Mouse (Mus musculus) frontal cortex, postnatal 14 days (tissue): Measurements from ENCODE around the gene Gm27021.

Experiments used
- DNase-seq, 2 experiments: peaks; one replicate each; pipeline ENCODE4 v3.0.0; 2022; ENCODE audit warnings: low spot score in 2 of 2

The Gm27021 gene

DNA sequence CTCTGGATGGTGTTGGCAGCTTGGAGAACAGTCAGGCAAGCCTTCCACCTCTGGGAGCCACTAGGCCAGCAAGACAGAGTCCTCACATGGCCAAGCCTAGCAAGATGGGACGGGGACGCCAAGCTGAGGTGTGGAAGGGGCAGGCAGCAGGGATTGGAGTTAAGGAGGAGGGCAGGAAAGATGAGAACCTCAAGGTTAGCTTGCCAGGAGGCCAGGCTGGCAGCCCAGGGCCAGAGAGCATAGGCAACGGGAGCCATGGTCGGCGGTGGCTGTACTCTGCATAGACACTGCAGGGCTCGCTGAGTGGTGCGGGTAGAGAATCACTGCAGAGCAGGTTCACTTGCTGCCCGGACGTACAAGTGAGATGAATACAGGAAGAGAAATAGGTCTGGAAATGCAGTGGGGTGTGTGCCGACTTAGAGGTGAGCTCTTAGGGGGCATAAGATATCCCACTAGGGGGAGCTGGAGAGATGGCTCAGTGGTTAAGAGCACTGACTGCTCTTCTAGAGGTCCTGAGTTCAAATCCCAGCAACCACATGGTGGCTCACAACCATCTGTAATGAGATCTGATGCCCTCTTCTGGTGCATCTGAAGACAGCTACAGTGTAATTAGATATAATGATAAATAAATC is 25.7 kb downstream of the Gm27021 start:
- no peak for DNase-seq

GRCm38 (mm10) chr8:120641245-120641644 is 26.6 kb downstream of the Gm27021 start:
- no peak for DNase-seq

- no peak for DNase-seq
Measured at GRCm38 (mm10) chr8:120634329-120634839, 33.5 kb downstream of the Gm27021 start.

GRCm38 (mm10) chr8:120633665-120634271 is 34.1 kb downstream of the Gm27021 start:
- no peak for DNase-seq

DNA sequence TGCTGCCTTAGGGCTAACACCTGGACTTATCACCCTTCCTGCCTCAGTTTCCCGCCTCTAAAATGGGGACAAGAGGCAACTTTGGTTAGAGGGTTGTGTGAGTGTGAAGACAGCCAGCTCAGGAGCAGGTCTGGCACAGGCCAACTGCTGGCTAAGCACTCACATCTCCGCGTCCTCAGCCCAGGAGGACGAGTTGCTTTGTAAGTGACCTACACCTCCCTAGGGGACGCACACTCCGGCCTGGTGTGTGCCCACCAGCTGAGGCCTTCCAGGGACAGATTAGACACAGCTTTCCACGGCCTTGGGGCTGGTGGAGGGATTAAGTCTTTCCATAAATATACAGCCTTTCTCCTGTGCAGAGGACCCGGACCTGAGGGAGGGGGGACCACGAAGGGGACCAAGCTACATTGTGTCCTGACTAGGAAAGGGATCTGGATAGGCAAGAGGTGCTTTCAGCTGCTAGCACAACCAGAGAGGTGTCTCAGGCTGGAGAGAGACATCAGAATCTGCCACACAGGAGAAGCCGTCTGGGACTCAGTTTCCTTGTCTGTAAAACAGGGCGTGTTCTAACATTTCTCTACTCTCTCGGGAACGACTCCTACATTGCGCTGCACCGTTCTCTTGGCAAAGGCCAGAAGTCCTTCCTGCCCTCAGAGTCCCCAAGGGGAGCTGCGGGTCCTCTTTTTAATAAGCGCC is 34.8 kb downstream of the Gm27021 start:
- no peak for DNase-seq

DNA sequence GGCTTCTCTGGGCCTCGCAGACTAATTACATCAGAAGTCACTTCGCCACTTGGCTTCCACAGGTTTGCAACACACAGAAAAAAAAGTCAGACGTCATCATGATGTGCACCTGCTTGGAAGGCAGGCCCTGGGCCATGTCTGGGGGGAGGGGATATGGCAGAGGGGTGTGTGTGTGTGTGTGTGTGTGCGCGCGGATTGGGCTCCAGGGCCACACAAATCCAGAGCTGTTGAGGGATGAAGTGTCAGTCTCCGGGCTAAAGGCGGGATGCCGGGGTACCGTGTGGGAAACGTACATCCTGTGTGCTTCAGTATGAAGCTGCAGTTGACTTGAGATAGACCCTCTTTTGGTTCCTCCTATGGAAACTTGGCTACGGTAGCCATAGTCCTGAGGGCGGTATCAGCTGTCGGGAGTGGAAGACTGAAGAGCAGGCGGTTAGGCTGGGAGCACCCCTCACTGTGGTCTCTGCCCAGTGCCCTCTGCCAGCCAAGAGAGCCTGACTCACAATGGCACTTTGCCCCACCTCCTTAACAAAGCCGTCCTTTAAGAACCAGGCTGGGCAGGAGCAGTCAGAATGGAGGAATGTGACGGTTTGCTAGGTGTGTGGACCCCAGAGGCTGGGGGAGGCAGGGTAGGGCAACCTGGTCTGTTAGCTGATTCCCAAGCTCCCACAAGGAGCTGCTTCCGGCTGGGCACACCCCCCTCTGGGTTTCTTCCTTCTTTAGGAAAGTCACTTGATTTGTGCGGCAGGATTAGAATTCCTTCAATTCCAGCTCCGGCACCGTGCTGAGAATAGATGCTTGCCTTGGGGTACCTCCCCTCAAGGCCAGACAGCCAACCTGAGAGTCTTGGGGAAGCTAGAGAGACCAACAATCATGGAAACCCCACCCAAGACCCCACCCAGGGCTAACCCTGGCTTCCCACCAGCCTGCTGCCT is 36.2 kb downstream of the Gm27021 start:
- DNase-seq, result no peak

GRCm38 (mm10) chr8:120630848-120631247 is 37.0 kb downstream of the Gm27021 start:
- no peak for DNase-seq

- DNase-seq, result no peak
Measured at GRCm38 (mm10) chr8:120630031-120630430, 37.8 kb downstream of the Gm27021 start.

- no peak for DNase-seq
Measured at GRCm38 (mm10) chr8:120627298-120627697, 40.6 kb downstream of the Gm27021 start.

- DNase-seq, result no peak
Measured at GRCm38 (mm10) chr8:120626461-120626860, 41.4 kb downstream of the Gm27021 start.

DNA sequence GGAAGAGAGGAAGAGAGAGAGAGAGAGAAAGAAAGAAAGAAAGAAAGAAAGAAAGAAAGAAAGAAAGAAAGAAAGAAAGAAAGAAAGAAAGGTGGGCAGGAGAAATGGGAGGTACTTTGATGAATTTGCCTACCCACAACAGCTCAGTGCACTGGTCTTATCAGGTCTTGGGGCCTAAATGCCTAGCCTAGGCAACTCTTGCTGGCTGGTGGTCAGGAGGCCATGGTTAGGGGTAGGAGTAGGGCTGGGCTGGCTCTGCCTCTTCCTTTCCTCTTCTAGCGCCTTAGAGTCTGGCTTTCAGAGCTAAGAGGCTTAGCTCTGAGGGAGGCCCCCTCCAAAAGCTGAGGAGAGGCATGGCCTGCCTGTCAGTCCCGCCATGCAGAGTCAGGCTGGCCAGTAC is 44.3 kb downstream of the Gm27021 start:
- DNase-seq, result no peak

DNA sequence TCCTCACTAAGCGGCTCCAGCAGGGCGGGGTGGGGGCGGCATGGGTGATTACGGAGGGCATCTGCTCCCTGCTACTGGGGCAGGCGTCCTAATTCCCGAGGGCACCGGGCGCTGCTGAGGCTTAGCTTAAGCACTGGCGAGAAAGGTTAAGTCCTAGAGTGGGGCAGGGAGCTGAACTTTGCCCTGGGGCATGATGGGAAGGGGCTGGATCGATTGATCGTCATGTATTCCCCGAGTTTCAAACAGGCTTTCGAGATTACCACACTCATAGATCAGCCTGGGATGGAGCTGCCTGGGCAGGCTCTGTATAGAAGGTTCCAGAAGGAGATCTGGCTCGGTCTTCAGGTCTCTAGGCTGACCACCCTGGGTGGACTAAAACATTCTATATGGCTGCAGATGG is 45.7 kb downstream of the Gm27021 start:
- no peak for DNase-seq

DNA sequence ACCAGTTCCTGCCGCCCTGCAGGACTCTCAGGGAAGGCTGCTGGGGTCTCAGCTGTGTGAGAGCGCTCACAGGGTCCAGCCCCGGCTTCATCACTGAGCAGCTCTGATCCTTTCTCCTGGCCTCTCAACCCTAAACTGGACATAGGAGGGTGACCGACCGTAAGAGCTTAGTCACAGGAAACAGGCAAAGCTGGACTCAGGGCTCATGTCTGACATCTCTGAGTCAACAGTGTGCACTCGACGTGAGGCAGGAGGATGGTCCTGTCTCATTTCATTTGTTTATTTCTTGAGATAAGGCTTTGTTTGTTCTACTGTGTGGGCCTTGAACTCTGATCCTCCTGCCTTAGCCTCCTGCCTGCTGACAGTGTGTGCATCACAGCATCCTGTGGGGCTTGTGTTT is 47.4 kb downstream of the Gm27021 start:
- DNase-seq, result no peak

DNA sequence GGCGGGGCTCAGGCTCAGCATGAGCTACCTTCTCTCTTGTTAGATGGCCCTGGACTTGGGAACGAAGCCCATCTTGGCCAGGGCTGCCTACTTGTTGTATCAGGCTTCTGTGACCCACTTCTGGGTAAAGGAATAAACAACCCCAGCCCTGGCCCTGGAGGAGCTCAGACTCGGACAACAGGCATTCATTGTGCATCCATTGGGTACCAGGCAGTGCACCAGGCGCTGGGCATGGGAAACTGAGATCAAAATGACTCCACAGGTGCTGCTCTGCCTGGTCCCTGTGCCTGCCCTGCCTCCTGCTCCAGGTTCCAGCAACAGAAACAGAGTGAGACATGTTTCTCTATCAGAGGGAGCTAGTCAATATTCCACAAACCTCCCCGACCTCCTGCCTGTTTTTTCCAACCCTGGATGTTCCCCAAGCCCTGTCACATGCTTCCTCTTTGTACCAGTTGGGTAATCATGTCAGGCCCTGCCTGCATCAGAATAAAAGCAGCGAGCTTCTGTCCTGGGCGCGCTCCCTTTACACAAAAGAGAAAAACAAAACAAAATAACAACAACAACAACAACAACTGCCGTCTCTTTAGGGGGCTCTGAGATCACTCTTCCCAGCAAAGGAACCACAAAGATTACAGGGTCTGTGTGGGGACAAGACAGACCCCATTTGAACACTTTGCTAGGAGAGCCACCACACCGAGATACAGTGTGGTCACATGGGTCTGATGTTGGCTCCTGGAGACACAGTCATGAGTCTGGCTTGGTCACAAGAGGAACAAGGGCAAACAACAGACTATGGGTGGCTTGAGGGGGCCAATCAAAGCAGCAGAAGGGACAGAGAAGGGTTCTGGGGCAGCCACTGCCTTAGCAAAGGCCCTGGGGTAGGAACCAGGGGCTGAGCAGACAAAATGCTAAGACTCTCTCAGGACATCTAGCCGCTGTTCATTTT is 48.4 kb downstream of the Gm27021 start:
- DNase-seq, result no peak

- DNase-seq, result peak in 1 of 2 experiments; percentile 63
Measured at GRCm38 (mm10) chr8:120618110-120618509, 49.8 kb downstream of the Gm27021 start.

- no peak for DNase-seq
Measured at GRCm38 (mm10) chr8:120616663-120617626, 50.9 kb downstream of the Gm27021 start.

- DNase-seq, result no peak
Measured at GRCm38 (mm10) chr8:120614491-120614890, 53.4 kb downstream of the Gm27021 start.

DNA sequence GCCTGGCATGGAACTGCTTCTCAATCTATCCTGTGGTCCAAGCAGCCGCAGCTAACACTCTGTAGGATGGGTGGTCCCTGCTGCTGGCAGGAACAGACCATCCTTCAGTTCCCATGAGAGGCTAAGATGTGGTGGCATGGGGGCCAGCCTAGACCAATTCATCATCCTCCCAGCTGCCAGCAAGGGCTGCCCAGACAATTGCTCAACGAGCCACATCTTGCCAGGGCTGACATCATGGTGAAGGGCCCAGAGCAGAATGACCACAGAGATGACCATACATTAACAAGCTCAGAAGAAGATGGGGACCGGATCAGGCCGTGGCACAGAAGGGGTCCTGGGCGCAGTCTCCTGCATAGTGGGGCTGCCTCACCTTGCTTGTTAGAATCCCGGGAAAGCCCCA is 57.1 kb downstream of the Gm27021 start:
- DNase-seq, result no peak

- DNase-seq, result peak; percentile 48 to 81
Measured at GRCm38 (mm10) chr8:120607885-120608284, 60.0 kb downstream of the Gm27021 start.
